Mouse (Mus musculus): ENCODE results near the gene Spast.

GRCm38 (mm10) chr17:74416841-74417360, 78.1 kb downstream of the Spast start:
- TF ChIP-seq USF1 (IDR thresholded peaks at IDR 0.05; ENCODE audit: low read depth) (no peak), MYOG (IDR thresholded peaks at IDR 0.05; ENCODE audit: control insufficient read depth in 1 of 3, insufficient read depth in 1 of 3, insufficient read length in 2 of 3, low read depth in 2 of 3) (no peak)
